Mouse (Mus musculus) spleen, adult 18-20 months (tissue): ENCODE measurements around the gene Nmrk1.

Experiments used
- DNase-seq, 2 experiments: peaks; one replicate each; pipeline ENCODE4 v3.0.0; 2022; ENCODE audit warnings: mixed read lengths in 2 of 2

The Nmrk1 gene

GRCm38 (mm10) chr19:18654984-18655383 lies 23.2 kb downstream of the Nmrk1 start:
- no peak for DNase-seq

GRCm38 (mm10) chr19:18655999-18656398 lies 24.2 kb downstream of the Nmrk1 start:
- DNase-seq, result no peak

- no peak for DNase-seq
These were observed 26.7 kb downstream of the Nmrk1 start for GRCm38 (mm10) chr19:18658473-18658872.

- DNase-seq, result no peak
These were observed 27.6 kb downstream of the Nmrk1 start for GRCm38 (mm10) chr19:18659349-18659748.

GRCm38 (mm10) chr19:18660466-18660865 lies 28.7 kb downstream of the Nmrk1 start:
- no peak for DNase-seq

GRCm38 (mm10) chr19:18661683-18662082 lies 29.9 kb downstream of the Nmrk1 start:
- no peak for DNase-seq

GRCm38 (mm10) chr19:18663904-18664303 lies 32.2 kb downstream of the Nmrk1 start:
- no peak for DNase-seq

- DNase-seq, result no peak
These were observed 35.2 kb downstream of the Nmrk1 start for GRCm38 (mm10) chr19:18666966-18667365.

GRCm38 (mm10) chr19:18669551-18669950 lies 37.8 kb downstream of the Nmrk1 start:
- DNase-seq, result no peak

- peak; percentile 98 to 99 for DNase-seq
These were observed 38.9 kb downstream of the Nmrk1 start, which contains the start of gene Carnmt1 for GRCm38 (mm10) chr19:18670608-18671007. TSS of gene Carnmt1 (plus strand) at chr19:18670764.

GRCm38 (mm10) chr19:18671056-18671741 lies 39.4 kb downstream of the Nmrk1 start:
- peak; percentile 42 to 54 for DNase-seq

- no peak for DNase-seq
These were observed 40.7 kb downstream of the Nmrk1 start for GRCm38 (mm10) chr19:18672498-18672897.

- no peak for DNase-seq
These were observed 41.4 kb downstream of the Nmrk1 start for GRCm38 (mm10) chr19:18673116-18673515.

GRCm38 (mm10) chr19:18682142-18682541 lies 50.4 kb downstream of the Nmrk1 start:
- DNase-seq, result no peak

- peak in 1 of 2 experiments; percentile 31 for DNase-seq
These were observed 55.8 kb downstream of the Nmrk1 start for GRCm38 (mm10) chr19:18687556-18687955.

- DNase-seq, result no peak
These were observed 60.4 kb downstream of the Nmrk1 start for GRCm38 (mm10) chr19:18692176-18692575.

GRCm38 (mm10) chr19:18692768-18693167 lies 61.0 kb downstream of the Nmrk1 start:
- no peak for DNase-seq

GRCm38 (mm10) chr19:18695116-18695515 lies 63.4 kb downstream of the Nmrk1 start:
- DNase-seq, result no peak

GRCm38 (mm10) chr19:18695552-18695951 lies 63.8 kb downstream of the Nmrk1 start:
- no peak for DNase-seq
